Mouse (Mus musculus): ENCODE measurements at regions not wholly inside any gene's neighbourhood (a gene's known extent, or its start where the extent isn't known, plus 50 kb on each side); places are given as distances from the start of the nearest gene placed in this dataset.
"Not testable (repeated sequence)": the region's sequence is repeated elsewhere in the genome, so short reads cannot be mapped to it uniquely, and the experiment has no call there.

DNA sequence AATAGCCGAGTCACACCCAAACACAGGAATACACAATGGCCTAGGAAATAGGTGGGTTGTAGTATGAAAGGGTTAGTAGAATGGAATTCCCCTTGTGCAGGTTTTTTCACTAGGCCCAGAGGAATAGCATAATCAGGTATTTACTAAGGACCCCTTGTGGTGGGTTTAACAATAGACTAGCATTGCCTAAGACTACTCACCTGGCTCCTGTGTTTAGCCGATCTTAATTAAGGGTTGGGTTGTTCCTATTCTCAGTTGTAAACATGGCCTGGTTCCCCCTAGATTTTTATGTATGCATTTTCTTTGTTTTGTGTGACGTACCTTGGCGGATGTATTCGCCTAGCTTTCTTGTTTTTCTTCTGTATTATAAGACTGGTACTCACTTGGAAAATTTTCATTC, 90.8 kb upstream of the Srd5a2 start:
- H3K9me3 ChIP-seq (replicated peaks; ENCODE audit: insufficient read depth, low read length); H3K27me3 ChIP-seq (ENCODE audit: control insufficient read depth in 1 of 2, insufficient read depth in 2 of 2, low read length in 2 of 2); H3K9ac ChIP-seq (ENCODE audit: control insufficient read depth, low read depth, low read length, poor library complexity, severe bottlenecking); H3K79me2 ChIP-seq (ENCODE audit: control insufficient read depth, insufficient read depth, low read length, poor library complexity); H3K4me3 ChIP-seq (ENCODE audit: control insufficient read depth in 1 of 2, insufficient read depth in 1 of 2, low read depth in 2 of 2, low read length in 2 of 2); H3K27ac ChIP-seq (ENCODE audit: control insufficient read depth, low read depth, low read length); H3K36me3 ChIP-seq (ENCODE audit: control insufficient read depth in 1 of 2, insufficient read depth in 2 of 2, low read length in 2 of 2); DNase-seq (ENCODE audit: low read depth, low spot score); H3K4me1 ChIP-seq (ENCODE audit: control insufficient read depth in 1 of 2, insufficient read depth in 2 of 2, low read length in 2 of 2): not testable (repeated sequence)

GRCm38 (mm10) chr17:74134976-74135375, 87.3 kb upstream of the Srd5a2 start:
- TF ChIP-seq SMC3 (IDR thresholded peaks at IDR 0.05; ENCODE audit: low read depth, low read length) (peak; percentile 73), CTCF (IDR thresholded peaks at IDR 0.05 in 2 of 3, conservative IDR thresholded peaks at IDR 0.05 in 1 of 3; ENCODE audit: control insufficient read depth in 1 of 3, insufficient read depth in 1 of 3, low read depth in 2 of 3, low read length in 3 of 3, poor library complexity in 1 of 3, severe bottlenecking in 1 of 3) (peak; percentile 73 to 79 (median 78)), MAFK (IDR thresholded peaks at IDR 0.05; ENCODE audit: borderline replicate concordance, low read depth, low read length) (no peak), MAX (IDR thresholded peaks at IDR 0.05; ENCODE audit: low read length) (no peak), MYB (IDR thresholded peaks at IDR 0.05; ENCODE audit: low read depth, low read length) (no peak), ZMIZ1 (IDR thresholded peaks at IDR 0.05; ENCODE audit: low read depth, low read length) (no peak), TBP (IDR thresholded peaks at IDR 0.05; ENCODE audit: low read depth, low read length) (no peak), ZNF384 (IDR thresholded peaks at IDR 0.05; ENCODE audit: low read depth, low read length) (peak; percentile 44; the same call in 1 of the 2 replicates), SIN3A (IDR thresholded peaks at IDR 0.05; ENCODE audit: low read length) (no peak), UBTF (IDR thresholded peaks at IDR 0.05; ENCODE audit: borderline replicate concordance, insufficient read depth, low read depth, low read length) (no peak), NELFE (IDR thresholded peaks at IDR 0.05; ENCODE audit: low read depth, low read length) (no peak), KAT2A (conservative IDR thresholded peaks at IDR 0.05; ENCODE audit: low read depth, low read length) (no peak), ZC3H11A (IDR thresholded peaks at IDR 0.05; ENCODE audit: low read depth, low read length) (peak; percentile 62), RAD21 (IDR thresholded peaks at IDR 0.05; ENCODE audit: low read depth, low read length) (peak; percentile 61)
- no peaks in the 10 kb centered on the region for H3K4me1 ChIP-seq (ENCODE audit: control insufficient read depth in 1 of 2, insufficient read depth in 2 of 2, low read length in 2 of 2)
- no peak overlapping the region for H3K27ac ChIP-seq (ENCODE audit: control insufficient read depth, low read depth, low read length)
- no peaks in the 10 kb centered on the region for H3K79me2 ChIP-seq (ENCODE audit: control insufficient read depth, insufficient read depth, low read length, poor library complexity)
- no peaks in the 10 kb centered on the region for H3K27me3 ChIP-seq (ENCODE audit: control insufficient read depth in 1 of 2, insufficient read depth in 2 of 2, low read length in 2 of 2)
- no peaks in the 10 kb centered on the region for H3K9me3 ChIP-seq (replicated peaks; ENCODE audit: insufficient read depth, low read length)
- no peak overlapping the region for H3K9ac ChIP-seq (ENCODE audit: control insufficient read depth, low read depth, low read length, poor library complexity, severe bottlenecking)
- H3K4me3 ChIP-seq (ENCODE audit: control insufficient read depth in 1 of 2, insufficient read depth in 1 of 2, low read depth in 2 of 2, low read length in 2 of 2) = no peak overlapping the region
- no peaks in the 10 kb centered on the region for H3K36me3 ChIP-seq (ENCODE audit: control insufficient read depth in 1 of 2, insufficient read depth in 2 of 2, low read length in 2 of 2)
- DNase-seq (ENCODE audit: low read depth, low spot score) = peak; percentile 70

- Histone ChIP-seq H3K27me3 (ENCODE audit: control insufficient read depth in 1 of 2, insufficient read depth in 2 of 2, low read length in 2 of 2) (no peaks in the 10 kb centered on the region), H3K9me3 (replicated peaks; ENCODE audit: insufficient read depth, low read length) (no peaks in the 10 kb centered on the region), H3K36me3 (ENCODE audit: control insufficient read depth in 1 of 2, insufficient read depth in 2 of 2, low read length in 2 of 2) (no peaks in the 10 kb centered on the region), H3K27ac (ENCODE audit: control insufficient read depth, low read depth, low read length) (no peak overlapping the region), H3K79me2 (ENCODE audit: control insufficient read depth, insufficient read depth, low read length, poor library complexity) (no peaks in the 10 kb centered on the region), H3K4me3 (ENCODE audit: control insufficient read depth in 1 of 2, insufficient read depth in 1 of 2, low read depth in 2 of 2, low read length in 2 of 2) (no peak overlapping the region), H3K9ac (ENCODE audit: control insufficient read depth, low read depth, low read length, poor library complexity, severe bottlenecking) (no peak overlapping the region), H3K4me1 (ENCODE audit: control insufficient read depth in 1 of 2, insufficient read depth in 2 of 2, low read length in 2 of 2) (no peaks in the 10 kb centered on the region)
- DNase-seq (ENCODE audit: low read depth, low spot score) = no peak
- no peak for TF ChIP-seq ETS1 (IDR thresholded peaks at IDR 0.05; ENCODE audit: low read depth, low read length)
- TF ChIP-seq USF2 (IDR thresholded peaks at IDR 0.05; ENCODE audit: borderline replicate concordance in 1 of 2, insufficient read depth in 1 of 2, low read depth in 1 of 2, low read length in 2 of 2) = no peak
- TF ChIP-seq UBTF (IDR thresholded peaks at IDR 0.05; ENCODE audit: borderline replicate concordance, insufficient read depth, low read depth, low read length) = no peak
- no peak for TF ChIP-seq NRF1 (IDR thresholded peaks at IDR 0.05; ENCODE audit: insufficient read depth, low read depth, low read length, poor library complexity, severe bottlenecking)
- no peak for TF ChIP-seq ZKSCAN1 (IDR thresholded peaks at IDR 0.05; ENCODE audit: low read depth, low read length)
These were observed 83.8 kb upstream of the Srd5a2 start for GRCm38 (mm10) chr17:74131534-74131933.
